Mouse (Mus musculus) Muller cell, postnatal 12 days (primary cell): ENCODE results near the gene Kif1b.
A peak's percentile ranks its signal among the peaks of the same experiment; 100 is the strongest.
"Not testable (repeated sequence)": the region's sequence is repeated elsewhere in the genome, so short reads cannot be mapped to it uniquely, and the experiment has no call there.

ENCODE experiments used
- DNase-seq: peaks from one replicate; pipeline ENCODE4 v3.0.0-alpha.2; 2015; ENCODE audit errors: inconsistent ontology term

Gene Kif1b

DNA sequence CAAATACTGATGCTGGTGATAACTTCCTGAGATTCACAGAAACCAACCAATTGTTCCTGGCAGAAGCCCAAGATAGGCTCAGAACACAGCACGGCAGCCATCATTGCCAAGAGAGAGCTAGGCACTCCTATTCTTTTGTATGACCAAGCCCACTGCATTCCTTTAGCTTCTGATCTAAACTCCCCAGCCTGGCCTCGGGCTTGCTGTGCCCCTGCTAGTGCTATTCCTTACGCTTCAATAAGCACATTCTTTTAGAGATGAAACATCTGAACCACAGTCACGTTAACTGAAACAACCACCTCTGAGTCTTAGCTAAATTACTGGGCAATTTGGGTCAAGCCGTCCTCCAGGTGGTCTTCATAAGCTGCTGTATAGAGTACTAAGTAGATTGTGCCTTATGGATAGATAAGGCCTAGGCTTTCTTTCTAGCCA, 87.4 kb downstream of the Kif1b start:
- DNase-seq = peak; percentile 97

DNA sequence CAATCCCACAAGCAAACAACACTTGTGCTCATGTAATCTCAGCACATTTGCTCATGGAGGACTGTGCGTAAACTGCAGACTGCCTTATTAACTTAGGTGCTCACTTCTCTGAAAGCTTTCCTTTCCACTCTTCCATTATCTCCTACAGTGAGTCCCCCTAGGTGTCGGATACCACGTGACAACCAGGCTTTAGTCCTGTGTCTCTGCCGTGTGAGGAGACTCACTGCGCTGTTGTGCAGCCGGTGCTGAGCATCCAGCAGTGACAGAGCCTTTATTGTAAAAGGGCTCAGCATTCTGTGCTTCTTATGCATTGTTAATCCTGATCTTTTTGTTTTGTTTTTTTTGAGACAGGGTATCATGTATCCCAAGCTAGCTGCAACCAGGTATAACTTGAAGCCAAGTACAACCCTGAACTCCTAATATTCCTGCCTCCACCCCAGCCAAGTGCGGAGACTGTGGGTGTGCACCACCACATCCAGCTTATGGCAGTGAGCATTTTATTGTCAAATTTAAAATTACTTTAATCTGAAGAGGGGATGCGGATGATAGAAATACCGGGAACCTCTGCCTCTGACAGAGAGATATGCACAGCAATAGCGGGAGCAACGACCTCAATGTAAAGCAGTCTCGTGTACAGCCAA, 88.0 kb downstream of the Kif1b start:
- DNase-seq = no peak

DNA sequence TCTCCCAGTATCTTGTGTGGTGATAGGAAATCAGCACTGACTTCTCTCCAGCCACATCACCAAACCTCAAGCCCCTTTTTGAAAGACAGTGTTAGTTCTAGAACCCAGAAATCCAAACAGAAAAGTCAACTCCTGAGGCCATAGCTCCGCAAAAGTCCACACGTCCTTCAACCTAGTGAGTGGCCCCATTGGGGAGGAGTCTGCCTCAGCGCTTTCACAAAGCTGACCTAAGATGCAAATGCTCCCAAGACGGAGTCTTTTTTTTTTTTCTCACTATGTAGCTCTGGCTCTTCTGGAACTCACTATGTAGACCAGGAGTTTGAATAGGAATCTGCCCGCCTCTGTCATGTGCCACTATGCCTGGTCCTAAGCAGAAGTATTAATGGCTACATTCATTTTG, 89.0 kb downstream of the Kif1b start:
- no peak for DNase-seq

DNA sequence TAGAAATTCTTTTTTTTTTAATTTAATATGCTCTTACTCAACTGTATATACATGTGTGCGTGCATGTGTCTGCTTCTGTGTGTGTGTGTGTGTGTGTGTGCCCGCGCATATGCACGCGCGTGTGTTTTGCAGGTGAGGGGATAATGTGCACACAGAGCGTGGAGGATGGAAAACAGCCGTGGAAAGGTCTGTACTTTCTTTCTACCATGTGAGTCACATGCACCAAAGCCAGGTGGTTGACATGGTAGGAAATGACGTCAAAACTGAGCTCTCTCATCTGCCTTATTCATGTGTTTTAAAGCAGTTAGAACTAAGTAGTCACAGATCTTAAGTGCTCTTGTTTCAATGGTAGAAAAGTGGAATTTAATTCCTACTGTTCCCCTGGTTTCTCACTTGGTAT, 91.5 kb downstream of the Kif1b start:
- DNase-seq = no peak

DNA sequence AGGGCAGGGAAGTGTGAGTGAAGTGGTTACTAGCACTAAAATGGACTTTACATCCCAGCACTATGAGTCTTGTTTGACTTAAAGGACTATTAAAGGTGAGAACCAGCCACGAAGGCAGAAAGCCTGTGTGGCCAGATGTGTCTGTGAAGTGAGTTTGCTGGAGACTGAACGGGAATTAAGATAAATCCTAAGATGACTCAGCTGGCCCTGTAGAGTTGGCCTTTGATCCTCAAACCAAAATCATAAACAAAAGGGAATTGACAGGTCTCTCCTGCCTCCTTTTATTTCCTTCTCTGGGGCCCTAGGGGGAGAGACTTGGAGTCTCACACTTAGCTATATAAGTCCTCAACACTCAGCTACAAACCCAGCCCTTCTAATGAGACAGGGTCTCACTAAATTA, 92.1 kb downstream of the Kif1b start:
- no peak for DNase-seq

DNA sequence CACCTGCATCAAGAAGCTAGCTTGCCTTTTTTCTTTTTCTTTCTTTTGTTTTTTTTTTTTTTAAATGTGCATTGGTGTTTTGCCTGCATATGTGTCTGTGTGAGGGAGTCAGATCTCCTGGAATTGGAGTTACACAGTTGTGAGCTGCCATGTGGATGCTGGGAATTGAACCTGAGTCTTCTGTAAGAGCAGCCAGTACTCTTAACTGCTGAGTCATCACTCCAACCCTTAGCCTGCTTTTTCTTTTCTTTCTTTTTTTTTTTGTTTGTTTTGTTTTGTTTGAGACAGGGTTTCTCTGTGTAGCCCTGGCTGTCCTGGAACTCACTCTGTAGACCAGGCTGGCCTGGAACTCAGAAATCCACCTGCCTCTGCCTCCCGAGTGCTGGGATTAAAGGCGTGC, 93.0 kb downstream of the Kif1b start:
- not testable (repeated sequence) for DNase-seq

DNA sequence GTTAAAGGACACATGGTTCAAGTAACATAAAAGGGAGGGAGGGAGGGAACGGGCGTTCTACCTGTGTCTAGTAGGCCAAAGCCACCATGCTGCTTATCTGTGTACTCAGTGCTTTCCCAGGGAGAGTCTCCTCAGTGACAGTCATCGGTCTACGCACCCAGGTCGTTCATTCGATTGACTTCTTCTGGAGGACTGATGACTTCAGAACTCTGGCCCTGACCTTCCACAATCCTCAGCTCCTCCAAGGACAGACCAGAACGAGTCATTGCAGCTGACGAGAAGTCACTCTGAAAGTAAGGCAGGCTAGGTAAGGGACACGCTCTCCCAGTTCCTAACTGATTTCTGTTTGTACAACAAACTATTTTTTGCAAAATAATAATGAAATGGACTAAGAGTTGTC, 94.0 kb downstream of the Kif1b start:
- DNase-seq = no peak

DNA sequence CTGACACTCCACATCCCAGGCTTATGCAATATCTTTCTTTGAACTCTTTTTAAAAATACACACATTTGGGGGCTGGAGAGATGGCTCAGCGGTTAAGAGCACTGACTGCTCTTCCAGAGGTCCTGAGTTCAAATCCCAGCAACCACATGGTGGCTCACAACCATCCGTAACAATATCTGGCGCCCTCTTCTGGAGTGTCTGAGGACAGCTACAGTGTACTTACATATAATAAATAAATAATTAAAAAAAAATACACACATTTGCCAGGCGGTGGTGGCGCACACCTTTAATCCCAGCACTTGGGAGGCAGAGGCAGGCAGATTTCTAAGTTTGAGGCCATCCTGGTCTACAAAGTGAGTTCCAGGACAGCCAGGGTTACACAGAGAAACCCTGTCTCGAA, 96.1 kb downstream of the Kif1b start:
- DNase-seq = not testable (repeated sequence)

DNA sequence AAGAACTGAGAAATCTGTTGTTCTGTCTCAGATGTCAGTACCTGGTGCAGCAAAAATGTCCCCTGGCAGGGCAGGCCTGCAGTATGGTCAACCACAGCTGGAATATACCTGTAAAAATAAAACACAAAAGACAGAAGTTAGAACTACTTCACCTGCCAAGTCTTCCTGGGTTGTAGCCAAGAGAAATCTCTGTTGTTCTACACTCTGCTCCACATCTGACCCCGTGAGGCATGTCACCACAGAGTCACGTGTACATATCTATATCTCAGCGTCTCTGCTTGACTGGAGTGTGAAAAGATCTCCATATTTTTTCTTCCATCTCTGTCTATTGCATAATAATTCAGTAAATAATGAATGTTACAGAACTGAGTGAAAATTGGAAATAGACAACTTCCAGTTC, 105.0 kb downstream of the Kif1b start:
- DNase-seq = no peak

DNA sequence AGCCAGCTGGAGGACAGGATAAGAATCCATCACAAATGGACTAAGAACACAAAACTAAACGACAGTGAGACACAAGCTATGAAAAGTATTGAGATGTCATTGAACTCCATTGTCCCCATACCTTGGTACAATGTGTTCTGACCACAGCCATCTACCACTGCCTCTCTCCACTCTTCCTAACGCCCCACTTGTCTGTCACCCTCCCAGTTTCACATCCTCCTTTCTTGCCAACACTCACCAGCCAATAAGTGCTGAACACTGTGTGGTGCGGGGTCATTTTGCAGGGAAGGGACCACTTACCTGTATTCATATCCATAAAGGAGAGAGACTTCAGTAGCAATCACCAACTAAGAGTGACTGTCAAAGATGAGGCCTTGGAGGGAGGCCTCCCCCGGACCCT, 106.4 kb downstream of the Kif1b start:
- DNase-seq = no peak

DNA sequence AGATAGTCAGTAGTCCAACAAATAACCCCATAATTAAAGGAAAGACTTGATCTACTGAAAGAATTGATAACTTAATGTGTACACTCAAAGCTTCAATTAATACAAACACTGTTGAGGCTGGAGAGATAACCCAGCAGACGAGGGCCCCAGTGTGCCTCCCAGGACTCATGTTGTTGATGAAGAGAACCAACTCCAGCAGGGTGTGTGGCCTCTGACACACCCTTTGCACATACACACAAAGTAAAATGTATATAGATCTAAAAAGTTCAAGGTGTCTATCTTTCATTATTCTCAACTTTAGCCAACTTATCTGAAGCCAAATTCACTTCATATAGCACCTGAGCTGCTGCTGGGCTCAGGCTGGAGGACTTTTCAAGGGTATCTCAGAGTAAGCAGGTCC, 110.3 kb downstream of the Kif1b start:
- no peak for DNase-seq

DNA sequence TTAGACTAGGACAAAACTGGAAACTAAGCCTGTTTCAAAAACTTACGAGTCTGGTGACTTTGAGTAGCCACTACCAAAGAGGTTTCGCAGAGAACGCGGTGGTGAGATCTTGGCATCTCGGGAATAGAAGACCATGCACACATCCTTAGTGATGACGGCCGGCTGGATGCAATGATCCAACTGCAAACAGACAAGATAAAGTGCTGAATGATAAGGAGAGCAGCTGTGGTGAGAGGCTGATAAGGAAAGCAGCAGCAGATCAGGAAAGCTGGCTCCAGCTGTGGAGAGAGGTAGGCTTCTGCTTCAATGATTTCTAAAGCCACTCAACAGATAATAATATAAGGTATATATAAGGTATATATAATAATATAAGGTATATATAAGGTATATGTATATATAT, 116.4 kb downstream of the Kif1b start:
- DNase-seq = no peak

DNA sequence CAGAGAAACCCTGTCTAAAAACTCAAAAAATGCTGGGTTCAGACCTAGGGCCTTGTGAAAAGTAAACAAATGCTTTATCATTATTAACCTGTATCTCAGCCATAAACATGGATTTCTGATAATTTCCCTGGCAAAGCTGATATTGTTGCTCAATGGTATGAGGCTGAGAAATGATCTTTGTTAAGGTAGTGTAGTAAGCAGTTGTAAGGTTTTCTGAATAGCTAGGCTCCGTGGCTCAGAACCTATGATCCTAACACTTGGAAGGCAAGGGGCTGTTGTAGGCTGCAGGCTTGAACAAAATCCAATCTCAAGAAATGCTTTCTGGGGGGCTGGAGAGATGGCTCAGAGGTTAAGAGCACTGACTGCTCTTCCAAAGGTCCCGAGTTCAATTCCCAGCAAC, 118.9 kb downstream of the Kif1b start:
- no peak for DNase-seq

DNA sequence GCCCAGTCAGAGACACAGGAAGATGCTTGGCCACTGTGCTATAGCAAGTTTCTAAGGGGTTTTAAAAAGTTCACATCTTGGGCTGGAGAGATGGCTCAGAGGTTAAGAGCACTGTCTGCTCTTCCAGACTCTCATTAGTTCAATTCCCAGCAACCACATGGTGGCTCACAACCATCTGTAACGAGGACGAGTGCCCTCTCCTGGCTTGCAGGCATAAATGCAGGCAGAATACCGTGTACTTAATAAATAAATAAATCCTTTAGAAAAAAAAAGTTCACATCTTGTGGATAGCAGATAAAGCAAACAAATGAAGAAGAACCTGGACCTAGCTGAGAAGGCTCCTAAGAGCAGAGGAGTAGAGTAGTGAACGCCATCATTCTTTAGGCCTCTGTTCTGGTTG, 124.7 kb downstream of the Kif1b start:
- no peak for DNase-seq

DNA sequence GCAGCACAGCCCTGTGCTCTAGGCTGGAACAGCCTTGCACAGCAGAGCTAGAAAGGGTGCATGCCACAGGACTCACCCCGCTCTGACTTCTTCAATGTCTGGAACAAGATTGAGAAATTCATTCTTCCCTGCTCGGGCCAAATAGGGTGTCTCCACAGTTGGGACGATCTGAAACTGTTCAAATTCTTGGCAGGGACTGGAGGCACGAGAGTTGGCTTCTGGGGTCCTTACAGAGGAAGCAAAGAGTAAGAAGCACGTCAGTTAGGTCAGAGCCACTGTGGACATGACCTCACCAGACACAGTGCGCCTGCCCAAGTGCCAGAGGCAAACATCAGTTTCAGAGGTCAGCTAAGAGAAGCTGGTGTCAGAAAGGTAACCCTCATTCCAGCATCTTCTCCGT, 125.3 kb downstream of the Kif1b start:
- DNase-seq = no peak

DNA sequence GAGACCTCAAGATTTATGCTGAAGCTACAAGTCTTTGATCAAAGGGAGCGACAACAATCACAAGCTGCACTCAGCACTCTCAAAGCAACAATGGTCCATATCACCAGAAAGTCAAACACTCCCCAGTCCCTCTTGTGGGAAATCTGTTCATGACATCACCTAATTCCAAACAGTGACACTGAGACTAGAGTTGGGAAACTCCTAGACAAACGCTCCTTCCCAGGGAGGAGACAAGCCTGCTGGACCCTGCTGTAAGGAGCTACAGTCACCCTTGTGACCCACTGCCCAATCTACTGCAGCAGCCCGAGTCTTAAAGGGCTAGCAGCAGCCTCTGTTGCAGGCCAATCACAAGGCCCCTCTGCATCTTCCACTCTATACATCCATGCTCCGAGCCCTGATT, 127.9 kb downstream of the Kif1b start:
- DNase-seq = no peak

DNA sequence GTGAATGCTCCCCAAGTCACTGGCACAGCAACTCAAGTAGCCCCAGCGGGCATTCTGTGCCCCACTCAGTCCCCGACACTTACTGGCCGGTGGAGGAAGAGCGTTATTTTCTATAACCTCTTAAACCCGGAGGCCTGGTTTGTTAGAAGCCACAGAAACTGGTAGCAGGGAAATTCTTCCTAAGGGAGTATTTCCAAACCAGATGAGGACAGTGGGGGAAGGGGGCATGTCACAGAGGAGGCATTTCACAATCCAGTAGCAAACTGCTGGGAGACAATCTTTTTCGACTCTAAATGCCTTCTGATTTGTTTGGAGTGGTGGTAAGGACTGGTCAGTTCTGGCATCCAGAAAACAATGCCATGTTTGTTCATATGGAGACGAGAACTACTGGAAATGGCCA, 128.3 kb downstream of the Kif1b start:
- no peak for DNase-seq

DNA sequence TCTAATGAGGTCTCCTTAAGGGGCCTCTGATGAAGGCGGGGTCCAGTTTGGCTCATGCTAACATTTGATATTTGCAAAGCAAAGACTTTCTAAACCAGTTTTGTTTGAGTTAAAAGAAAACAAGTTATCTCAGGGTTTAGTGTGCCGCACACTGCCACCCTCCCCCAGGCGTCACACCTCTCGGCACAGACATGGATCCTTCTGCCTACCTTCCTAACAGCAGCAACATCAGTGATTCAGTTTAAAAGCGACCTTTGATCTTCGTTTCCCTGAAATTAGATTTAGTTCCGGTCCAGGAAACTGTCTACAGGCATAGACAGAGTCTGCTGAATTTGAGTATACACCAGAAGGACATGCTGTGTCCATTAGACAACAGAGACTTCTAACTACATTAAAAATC, 129.2 kb downstream of the Kif1b start:
- no peak for DNase-seq

DNA sequence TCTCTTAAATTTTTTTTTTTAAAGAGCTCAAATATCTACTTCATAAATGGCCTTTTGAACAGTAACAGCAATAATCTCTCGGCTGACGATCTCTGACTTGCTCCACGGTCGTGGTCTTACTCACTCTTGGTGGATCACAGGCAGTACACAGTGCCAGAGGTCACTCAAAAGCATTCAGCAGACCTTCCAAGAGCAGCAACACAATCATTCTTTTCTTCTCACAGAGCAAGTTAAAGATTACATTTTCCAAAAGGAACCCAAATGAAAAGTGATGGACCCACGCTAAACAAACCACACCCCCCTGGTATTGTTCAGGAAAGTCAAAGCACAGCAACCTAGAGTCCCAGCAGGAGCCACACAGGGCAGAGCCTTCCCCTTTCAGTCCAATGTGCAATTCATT, 130.4 kb downstream of the Kif1b start:
- peak; percentile 43 for DNase-seq

DNA sequence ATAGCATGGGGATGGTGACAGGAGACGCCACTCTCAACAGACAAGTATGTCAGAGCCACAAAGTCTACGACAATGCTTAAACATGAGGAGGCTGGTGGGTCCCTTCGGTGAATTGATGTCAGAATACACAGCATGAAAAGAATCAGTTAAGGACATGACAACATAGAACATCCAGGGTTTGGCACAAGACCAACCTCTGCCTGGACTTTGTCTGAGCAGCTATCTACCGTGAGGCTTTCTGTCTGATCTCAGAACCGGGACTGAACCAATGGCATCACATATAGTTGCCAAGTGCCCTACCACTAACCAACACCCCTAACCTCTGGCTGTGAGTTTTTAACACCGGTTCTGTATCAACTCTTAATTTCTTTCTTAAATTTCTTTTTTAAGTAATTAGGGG, 130.8 kb downstream of the Kif1b start:
- DNase-seq = no peak

DNA sequence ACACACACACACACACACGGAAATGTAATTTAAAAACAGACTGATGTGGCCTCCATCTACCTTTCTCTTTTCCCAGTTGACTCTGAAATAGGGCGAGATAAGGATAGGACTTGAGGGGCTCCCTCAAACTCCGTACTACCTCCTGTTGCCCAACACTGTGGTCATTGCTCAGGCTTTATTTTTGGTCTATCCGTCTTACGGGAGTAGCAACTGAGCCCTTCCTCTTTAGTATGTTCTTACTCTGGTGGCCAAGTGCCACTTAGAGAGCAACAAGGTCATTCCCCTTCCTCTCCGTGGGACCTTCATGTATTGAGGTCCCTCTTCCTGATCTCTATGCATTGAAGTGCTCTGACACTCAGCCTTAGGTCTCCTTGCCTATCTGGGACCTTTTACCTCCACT, 133.8 kb downstream of the Kif1b start:
- DNase-seq = no peak

DNA sequence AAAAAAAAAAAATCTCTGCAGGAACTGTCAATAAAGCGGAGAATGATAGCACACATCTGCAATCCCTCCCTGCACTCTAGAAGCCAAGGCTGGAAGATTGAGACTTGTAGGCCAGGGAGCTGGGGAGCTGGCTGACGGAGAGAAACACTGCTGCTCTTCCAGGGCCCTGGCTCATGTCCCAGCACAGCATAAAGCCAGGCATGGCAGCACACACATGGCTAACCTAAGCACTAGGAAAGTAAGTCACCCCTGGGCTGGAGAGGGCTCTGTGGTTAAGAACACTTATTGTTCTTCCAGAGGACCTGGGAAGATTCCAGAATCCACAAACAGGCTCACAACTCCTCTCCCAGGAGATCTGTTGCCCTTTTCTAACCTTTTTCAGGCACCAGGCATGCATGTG, 134.8 kb downstream of the Kif1b start:
- DNase-seq = peak; percentile 52

DNA sequence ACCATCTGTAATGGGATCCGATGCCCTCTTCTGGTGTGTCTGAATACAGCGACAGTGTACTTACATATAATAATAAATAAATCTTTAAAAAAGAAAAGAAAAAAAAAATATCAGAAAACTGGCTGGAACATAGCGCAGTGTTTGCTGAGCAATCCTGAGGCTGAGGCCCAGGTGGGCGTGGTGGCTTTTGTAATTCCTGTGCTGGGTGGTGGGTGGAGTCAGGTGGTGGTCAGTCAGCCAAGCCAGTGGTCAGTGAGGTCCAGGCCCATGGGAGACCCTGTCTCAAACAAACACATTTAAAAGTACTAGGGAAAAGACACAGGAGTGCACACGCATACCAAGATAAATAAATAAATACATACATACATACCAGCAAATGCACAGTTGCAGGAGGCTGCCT, 135.4 kb downstream of the Kif1b start:
- no peak for DNase-seq

DNA sequence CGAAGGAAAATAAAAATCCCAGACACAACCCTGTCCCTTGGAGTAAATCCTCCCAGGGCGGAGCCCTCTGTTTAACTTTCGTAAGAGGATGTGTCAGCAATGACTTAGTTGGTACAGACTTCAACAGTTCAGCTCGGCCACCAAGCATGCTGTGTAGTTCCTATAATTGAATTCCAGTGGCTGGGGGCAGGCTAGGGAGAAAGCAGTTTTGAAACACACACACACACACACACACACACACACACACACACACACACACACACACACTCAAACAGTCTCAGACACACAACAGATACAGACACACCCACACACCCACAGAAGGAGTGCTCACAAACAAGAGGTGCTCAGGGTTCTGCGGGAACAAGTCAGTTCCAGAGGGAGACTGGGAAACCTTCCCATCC, 135.9 kb downstream of the Kif1b start:
- no peak for DNase-seq
